Mouse (Mus musculus): ENCODE results near the gene Rtbdn.

Gene Rtbdn

DNA sequence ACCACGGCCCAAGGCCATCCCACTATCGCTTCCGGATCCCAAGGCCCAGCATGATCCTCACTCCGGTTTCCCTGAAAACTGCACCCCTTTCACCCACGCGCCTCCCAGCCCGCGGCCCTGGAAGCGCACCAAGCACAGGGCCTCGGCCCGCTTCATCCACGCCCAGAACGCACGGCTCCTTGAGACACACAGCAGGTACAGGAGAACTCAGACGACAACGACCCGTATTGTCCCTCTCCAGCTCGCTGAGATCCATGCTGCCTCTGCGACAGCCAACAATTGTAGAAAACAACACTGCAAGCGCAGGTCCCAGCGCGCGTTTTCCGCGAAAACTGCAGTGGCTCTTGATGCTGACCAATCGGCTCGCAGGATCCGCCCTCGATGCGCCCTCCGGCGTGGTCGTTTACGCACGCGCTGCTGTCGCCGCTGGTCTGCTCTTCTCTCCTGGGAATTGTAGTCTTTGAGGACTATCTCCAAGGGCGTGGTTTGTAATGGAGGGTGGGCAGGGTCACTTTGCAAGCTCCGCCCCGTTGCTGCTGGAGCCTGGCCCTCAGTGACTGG lies 19.0 kb downstream of the Rtbdn start:
- H3K36me3 ChIP-seq (ENCODE audit: control insufficient read depth, insufficient read depth, low read length, poor library complexity, severe bottlenecking), result no peaks in the 10 kb centered on the region; the same call in 1 of the 2 replicates
- no peaks in the 10 kb centered on the region for H3K27me3 ChIP-seq (ENCODE audit: control insufficient read depth, insufficient read depth, low read length, poor library complexity, severe bottlenecking)
- DNase-seq (ENCODE audit: low read depth, low spot score), result peak; percentile 97

DNA sequence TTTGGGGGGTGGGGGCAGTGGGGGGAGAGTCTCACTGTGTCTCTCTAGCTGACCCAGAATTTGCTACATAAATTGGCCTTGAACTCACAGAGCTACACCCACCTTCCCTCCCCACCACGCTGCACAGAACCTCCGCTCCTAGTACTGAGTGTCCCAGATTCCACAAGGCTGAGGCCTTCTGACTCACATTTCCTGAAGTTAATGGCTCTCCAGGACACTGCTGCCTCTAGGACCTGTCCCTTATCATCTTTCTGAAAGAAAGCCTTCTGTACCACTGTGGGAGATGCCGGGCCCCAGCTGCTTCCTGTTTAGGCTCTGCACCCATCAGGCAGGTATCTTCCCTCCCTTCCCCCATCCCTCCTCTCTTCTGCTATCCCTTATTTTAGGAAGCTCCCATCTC lies 19.8 kb downstream of the Rtbdn start:
- H3K36me3 ChIP-seq (ENCODE audit: control insufficient read depth, insufficient read depth, low read length, poor library complexity, severe bottlenecking), result no peaks in the 10 kb centered on the region; the same call in none of the 2 replicates
- DNase-seq (ENCODE audit: low read depth, low spot score), result no peak
- H3K27me3 ChIP-seq (ENCODE audit: control insufficient read depth, insufficient read depth, low read length, poor library complexity, severe bottlenecking), result no peaks in the 10 kb centered on the region

DNA sequence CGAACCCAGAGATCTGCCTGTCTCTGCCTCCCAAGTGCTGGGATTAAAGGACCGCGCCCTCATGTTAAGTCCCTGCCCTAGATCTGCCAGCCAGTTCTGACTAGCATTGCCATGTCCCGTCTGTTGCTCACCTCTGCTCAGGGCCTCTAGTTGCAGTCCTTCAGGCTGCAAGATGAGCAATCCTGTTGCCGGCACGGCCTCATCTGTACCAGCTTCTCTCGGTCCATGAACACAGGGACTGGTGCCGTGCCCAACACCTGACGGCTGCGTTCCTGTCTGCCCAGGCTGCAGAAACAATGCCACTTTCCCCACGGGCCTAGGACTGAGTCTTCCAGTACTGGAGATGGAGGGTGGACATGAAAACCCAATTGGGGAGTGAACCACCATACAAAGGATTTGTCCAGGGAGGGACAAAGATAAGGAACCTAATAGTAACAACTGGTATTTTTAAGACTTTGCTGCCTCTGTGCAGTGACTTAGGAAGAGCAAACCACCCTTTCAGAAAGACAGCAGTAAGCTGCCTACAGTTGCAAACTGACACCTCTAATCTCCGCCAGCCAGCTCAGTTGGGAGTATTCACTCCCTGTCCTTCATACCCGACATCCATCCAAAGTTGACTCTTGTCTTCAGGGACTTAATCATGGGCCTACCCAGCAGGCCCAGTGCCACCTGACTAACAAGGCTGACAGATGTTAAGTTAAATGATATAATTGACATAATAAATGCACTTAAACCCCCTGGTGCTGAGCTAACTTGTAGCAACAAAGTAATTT lies 20.9 kb downstream of the Rtbdn start:
- no peaks in the 10 kb centered on the region for H3K27me3 ChIP-seq (ENCODE audit: control insufficient read depth, insufficient read depth, low read length, poor library complexity, severe bottlenecking)
- no peaks in the 10 kb centered on the region; the same call in none of the 2 replicates for H3K36me3 ChIP-seq (ENCODE audit: control insufficient read depth, insufficient read depth, low read length, poor library complexity, severe bottlenecking)
- DNase-seq (ENCODE audit: low read depth, low spot score), result no peak

DNA sequence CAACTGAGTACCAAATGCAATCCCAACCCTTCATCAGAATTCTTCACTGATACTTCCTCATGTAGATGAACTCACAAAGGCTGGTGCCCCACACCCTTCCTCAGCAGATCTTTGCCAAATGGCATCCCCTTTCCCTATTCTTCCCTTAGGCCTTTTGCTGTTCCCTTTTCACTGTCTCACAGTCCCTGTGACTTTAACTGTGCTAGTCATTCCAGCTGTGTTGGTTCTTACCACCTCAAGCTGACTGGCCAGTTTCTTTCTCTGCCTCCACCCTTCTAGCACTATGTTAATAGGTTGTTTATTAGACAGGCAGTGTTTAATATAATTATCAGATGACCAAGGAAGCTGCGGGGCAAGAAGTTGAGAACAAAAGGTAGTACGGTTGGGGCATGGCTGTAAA lies 21.9 kb downstream of the Rtbdn start:
- H3K36me3 ChIP-seq (ENCODE audit: control insufficient read depth, insufficient read depth, low read length, poor library complexity, severe bottlenecking), result no peaks in the 10 kb centered on the region; the same call in 1 of the 2 replicates
- no peaks in the 10 kb centered on the region for H3K27me3 ChIP-seq (ENCODE audit: control insufficient read depth, insufficient read depth, low read length, poor library complexity, severe bottlenecking)
- DNase-seq (ENCODE audit: low read depth, low spot score), result no peak

DNA sequence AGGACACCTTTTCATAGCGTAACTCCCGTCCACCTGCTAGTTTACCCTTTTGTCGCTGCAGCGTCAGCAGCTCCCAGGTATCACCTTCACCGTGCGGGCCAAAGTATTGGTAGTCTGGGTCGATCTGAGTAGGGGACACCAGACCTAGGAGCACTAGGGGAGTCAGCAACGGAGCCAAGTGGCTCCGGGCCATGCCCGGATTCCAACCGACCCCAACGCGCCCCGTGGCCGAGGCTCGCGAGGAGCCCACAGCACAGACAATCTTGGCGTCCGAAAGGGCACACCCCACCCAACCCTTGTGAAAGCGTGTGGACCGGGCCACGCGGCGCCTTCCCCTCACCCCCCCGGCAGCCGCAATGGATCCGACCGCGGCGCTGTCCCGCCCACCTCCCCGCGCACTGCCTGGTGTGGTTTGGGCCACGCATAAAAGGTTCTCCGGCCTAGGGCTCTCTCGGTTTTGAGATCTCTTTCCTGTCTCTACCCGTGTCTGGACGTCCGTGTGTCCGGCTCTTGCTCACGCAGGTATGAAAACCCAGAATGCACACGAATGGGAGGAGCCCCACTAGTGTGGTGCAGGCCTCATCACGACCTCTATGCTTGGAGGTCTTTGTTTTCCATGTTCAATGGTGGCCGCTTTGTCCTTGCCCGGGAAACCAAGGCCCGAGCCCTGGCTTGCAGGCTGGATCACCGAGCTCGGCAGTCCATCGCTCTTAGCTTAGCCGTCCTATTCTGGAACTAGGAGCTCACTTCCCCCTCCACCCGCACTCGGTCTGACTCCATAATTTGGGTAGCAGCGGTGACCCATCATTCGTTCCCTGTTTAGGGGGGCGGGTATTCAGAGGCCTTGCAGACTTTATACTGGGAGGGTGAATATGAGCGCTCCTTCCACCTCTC lies 22.7 kb downstream of the Rtbdn start, which contains the start of the genes Gm49661, Prdx2 and Rnaseh2a:
Gene Gm49661, minus strand, starts transcription at position 193 of the 894 bp plus-strand sequence.
Gene Prdx2, plus strand, starts transcription at position 347 of the 894 bp plus-strand sequence.
Gene Rnaseh2a, minus strand, starts transcription at position 527 of the 894 bp plus-strand sequence.
- Histone ChIP-seq H3K27me3 (ENCODE audit: control insufficient read depth, insufficient read depth, low read length, poor library complexity, severe bottlenecking) (no peaks in the 10 kb centered on the region), H3K36me3 (ENCODE audit: control insufficient read depth, insufficient read depth, low read length, poor library complexity, severe bottlenecking) (no peaks in the 10 kb centered on the region; the same call in 1 of the 2 replicates)
- DNase-seq (ENCODE audit: low read depth, low spot score), result peak; percentile 72

DNA sequence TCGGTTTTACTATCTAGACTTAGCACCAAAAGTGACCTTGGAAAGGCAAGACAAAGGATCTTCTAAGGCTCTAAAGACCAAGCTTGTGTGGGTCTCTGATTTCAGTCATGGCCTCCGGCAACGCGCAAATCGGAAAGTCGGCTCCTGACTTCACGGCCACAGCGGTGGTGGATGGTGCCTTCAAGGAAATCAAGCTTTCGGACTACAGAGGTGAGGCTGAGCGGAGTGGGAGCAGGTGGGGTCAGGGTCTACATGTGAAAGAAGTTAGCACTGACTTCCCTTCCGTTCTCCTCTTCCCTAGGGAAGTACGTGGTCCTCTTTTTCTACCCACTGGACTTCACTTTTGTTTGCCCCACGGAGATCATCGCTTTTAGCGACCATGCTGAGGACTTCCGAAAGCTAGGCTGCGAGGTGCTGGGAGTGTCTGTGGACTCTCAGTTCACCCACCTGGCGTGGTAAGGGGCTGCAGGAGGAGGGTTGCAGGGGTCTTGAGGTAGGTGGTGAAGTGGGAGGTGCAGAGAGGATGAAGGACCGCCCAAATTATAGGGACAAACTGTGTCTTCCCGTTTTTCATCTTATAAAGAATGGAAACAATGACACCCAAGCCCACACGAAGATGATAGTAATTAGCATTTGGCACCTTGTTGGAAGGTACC lies 23.5 kb downstream of the Rtbdn start:
- no peak for DNase-seq (ENCODE audit: low read depth, low spot score)
- Histone ChIP-seq H3K36me3 (ENCODE audit: control insufficient read depth, insufficient read depth, low read length, poor library complexity, severe bottlenecking) (no peaks in the 10 kb centered on the region; the same call in 1 of the 2 replicates), H3K27me3 (ENCODE audit: control insufficient read depth, insufficient read depth, low read length, poor library complexity, severe bottlenecking) (no peaks in the 10 kb centered on the region)

DNA sequence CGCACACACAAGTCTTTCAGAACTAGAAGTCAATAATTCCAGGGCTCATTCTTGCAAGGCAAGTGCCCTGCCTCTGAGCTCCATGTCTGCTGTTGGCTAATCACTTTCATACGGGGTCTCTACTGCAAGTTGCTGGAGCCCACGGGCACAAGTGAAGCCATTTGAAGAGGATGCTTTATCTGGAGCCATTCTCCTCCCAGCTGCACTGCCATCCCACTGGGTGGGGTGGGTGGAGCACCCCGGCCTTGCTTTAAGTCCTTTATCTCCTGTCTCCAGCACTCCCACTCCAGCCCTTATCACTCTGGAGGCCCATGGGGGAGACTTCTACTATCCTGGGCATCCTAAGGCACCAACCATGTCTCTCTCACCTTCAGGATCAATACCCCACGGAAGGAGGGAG lies 24.1 kb downstream of the Rtbdn start:
- H3K27me3 ChIP-seq (ENCODE audit: control insufficient read depth, insufficient read depth, low read length, poor library complexity, severe bottlenecking), result no peaks in the 10 kb centered on the region
- no peak for DNase-seq (ENCODE audit: low read depth, low spot score)
- no peaks in the 10 kb centered on the region; the same call in 1 of the 2 replicates for H3K36me3 ChIP-seq (ENCODE audit: control insufficient read depth, insufficient read depth, low read length, poor library complexity, severe bottlenecking)

DNA sequence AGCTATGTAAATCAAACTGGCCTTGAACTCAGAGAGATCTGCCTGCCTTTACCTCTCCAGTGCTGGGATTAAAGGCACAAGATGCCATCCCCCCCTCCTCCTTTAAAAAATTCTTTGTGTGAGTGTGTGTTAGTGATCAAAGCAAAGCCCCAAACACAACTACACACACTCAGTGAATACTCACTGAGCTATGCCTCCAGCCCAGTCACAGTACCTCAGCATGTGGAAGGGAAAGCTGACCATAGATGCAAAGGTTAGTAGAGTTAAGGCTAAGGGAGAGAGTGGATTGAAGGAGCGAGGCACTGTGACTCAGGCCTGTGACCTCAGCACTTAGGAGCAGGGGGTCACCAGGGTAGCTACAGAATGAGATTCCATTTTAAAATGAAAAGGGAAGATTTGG lies 26.3 kb downstream of the Rtbdn start:
- Histone ChIP-seq H3K27me3 (ENCODE audit: control insufficient read depth, insufficient read depth, low read length, poor library complexity, severe bottlenecking) (no peaks in the 10 kb centered on the region), H3K36me3 (ENCODE audit: control insufficient read depth, insufficient read depth, low read length, poor library complexity, severe bottlenecking) (no peaks in the 10 kb centered on the region; the same call in 1 of the 2 replicates)
- no peak for DNase-seq (ENCODE audit: low read depth, low spot score)

DNA sequence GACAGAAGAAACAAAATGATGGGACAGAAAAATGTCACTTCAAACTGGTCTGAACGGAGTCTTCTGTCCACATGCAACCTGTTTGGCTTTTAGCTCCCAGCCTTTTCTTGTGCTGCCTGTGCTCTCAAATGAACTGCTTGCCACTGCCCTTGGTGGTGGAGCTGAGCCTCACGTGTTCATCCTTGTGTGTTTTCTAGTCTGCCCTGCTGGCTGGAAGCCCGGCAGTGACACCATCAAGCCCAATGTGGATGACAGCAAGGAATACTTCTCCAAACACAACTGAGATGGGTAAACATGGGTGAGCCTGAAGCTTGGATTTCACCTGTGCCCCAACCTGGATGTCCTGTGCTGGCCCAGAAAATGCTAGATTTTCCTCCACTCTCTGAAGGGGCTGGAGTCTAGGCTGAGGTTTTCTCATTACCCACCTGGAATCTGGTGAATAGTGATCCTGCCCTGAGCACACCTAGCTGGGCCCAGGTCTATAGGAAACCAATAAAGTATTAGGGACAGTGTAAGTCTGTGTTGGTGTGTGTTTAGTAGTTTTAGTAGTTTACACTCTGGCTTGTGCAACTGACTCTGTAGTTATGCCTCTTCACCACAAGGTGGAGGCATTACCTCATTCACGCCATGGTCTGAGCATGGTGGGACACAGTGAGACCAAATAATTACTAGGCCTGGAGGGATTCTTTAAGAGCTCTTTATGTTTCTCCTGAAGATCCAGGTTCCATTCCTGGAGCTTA lies 27.2 kb downstream of the Rtbdn start:
- peak; percentile 82 for DNase-seq (ENCODE audit: low read depth, low spot score)
- Histone ChIP-seq H3K36me3 (ENCODE audit: control insufficient read depth, insufficient read depth, low read length, poor library complexity, severe bottlenecking) (no peaks in the 10 kb centered on the region; the same call in 1 of the 2 replicates), H3K27me3 (ENCODE audit: control insufficient read depth, insufficient read depth, low read length, poor library complexity, severe bottlenecking) (no peaks in the 10 kb centered on the region)

DNA sequence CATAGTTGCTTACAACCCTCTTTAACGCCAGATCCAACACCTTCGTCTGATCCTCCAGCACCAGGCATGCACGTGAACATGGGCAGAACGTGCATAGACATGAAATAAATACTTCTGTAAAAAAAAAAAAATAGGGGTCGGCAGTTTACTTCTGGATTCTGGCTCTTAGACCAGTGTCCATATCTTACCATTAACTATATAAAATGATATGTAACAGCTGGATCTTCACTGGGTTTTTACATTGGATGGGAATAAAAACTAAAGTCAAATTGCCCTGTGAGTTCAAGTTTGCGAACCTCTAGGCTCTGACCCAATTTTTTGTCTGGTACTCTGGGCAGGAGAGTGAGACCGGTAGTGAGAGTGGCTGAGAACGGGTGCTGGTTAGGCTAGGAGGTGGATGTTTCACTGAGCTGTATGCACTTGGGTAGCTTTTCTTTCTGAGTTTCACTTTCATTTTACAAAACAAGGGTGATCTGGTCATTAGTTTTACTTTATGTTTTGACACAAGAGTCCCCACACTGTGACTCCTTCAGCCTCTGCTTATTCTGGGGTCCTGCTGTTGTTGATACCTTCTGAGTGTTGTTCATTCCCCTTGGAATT lies 27.9 kb downstream of the Rtbdn start:
- peak; percentile 70 for DNase-seq (ENCODE audit: low read depth, low spot score)
- Histone ChIP-seq H3K27me3 (ENCODE audit: control insufficient read depth, insufficient read depth, low read length, poor library complexity, severe bottlenecking) (no peaks in the 10 kb centered on the region), H3K36me3 (ENCODE audit: control insufficient read depth, insufficient read depth, low read length, poor library complexity, severe bottlenecking) (no peaks in the 10 kb centered on the region; the same call in 1 of the 2 replicates)

DNA sequence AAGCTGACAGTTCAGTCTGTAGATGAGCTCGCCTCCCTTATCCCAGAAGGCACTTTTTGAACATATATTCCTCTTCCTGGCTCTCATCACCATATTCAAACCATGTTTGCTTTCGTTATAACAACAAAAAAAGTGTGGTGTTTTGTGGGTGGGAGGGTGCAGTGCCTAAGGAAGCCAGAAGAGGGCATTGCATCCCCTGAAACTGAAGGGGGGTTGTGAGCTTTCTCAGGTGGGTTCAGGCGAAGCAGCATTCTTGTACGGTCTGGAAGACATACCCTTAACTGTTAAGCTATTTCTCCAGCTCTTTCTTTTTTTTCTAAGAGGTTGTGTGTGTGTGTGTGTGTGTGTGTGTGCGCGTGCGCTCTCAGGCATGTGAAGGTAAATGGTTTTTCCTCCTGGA lies 28.6 kb downstream of the Rtbdn start:
- Histone ChIP-seq H3K36me3 (ENCODE audit: control insufficient read depth, insufficient read depth, low read length, poor library complexity, severe bottlenecking) (no peaks in the 10 kb centered on the region; the same call in 1 of the 2 replicates), H3K27me3 (ENCODE audit: control insufficient read depth, insufficient read depth, low read length, poor library complexity, severe bottlenecking) (no peaks in the 10 kb centered on the region)
- DNase-seq (ENCODE audit: low read depth, low spot score), result peak; percentile 92

DNA sequence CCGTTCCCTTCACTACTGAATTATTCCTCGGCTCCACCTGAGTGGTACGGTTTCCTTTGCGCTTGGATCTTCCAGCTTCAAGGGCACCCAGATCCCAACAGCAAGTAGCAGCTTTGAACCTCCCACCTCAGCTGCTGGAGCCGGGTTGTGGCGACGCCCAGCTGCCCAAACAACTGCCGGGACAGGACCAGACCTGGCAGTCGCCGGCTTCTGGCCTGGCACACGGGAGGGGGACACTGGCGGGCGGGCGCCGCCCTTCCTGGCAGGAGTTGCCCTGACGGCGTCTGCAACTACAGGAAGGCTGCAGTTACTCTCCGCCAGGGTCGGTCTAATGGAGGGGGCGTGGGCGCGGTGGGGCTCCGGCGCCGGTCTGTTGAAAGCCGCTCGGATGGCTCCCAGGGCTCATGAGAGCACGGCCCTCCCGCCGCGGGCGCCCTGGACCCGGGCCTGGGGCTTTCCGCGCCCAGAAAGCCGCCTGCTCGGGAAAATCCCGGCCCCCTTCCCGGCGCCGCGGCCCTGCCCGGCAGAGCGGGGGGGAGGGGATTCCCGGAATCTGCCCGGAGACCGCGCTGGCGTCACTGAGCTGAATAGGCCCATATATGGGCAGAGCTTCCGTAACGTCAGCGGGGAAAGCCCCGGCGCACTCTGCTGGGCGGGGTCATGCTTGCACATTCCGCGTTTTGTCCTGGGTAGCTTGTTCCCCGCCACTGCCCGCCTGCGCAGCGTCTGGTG lies 29.4 kb downstream of the Rtbdn start:
- no peaks in the 10 kb centered on the region for H3K36me3 ChIP-seq (ENCODE audit: control insufficient read depth, insufficient read depth, low read length, poor library complexity, severe bottlenecking)
- no peaks in the 10 kb centered on the region for H3K27me3 ChIP-seq (ENCODE audit: control insufficient read depth, insufficient read depth, low read length, poor library complexity, severe bottlenecking)
- DNase-seq (ENCODE audit: low read depth, low spot score), result peak; percentile 97

Measured in splenic B cell, adult 2 months (primary cell).